Mouse (Mus musculus): ENCODE data around the gene Usp39. TPM values are rescaled to one million over a fixed set of nuclear protein-coding genes. Genes with fewer than 3 reads are reported as not detected.

Usp39 gene
- total and polyA plus RNA-seq, 2 experiments from 2014 or later: 39.0 to 52.6 TPM

DNA sequence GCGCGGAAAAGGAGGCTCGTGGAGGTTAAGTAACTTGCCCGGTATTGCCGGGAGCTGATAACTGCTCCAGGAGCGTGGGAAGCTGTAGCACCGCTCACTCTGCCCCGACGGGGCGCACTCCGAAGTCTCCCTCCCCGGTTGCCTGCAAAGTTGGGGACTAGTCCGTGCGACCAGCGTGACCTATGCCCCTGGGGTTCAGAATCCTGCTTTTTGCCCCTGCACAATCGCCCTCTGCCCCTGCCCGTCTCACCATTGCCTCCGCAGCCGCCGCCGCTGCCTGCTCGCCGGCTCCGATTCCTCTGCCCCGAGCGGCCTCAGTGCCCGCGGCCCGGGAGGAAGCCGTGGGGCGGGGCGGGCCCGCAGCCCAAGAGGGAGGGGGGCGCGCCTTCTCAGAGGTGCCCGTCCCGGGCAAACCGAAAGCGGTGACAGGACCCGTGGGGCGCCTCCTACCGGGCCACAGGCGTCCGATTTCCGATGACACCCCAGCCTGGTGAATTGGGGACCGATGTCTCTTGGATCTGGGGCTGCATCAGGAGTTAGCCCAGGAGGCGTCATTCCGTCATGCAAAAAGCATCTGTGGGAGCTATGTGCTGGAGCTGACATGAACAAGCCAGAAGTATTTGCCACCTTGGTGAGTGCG is 35.3 kb upstream of the Usp39 start, which contains the start of gene Vamp5:
Gene Vamp5, minus strand, starts transcription at position 338 of the 640 bp plus-strand sequence.
- H3K9ac ChIP-seq: peak within 1 kb of the TSS; percentile 14; the same call in 1 of the 2 replicates
- 2% methylated on average over 47 of the region's 49 CpGs for WGBS

GRCm38 (mm10) chr6:72379377-72380130 is 34.6 kb upstream of the Usp39 start:
- WGBS: 48% methylated on average over 7 of the region's 7 CpGs
- Histone ChIP-seq H3K27me3 (ENCODE audit: insufficient read depth, low read length) (no peaks in the 10 kb centered on the region), H3K36me3 (ENCODE audit: insufficient read depth) (no peaks in the 10 kb centered on the region), H3K9ac (0 out of 2 replicates have a peak overlapping the region, but pooled peaks have one; percentile 14), H3K4me1 (ENCODE audit: insufficient read depth) (no peaks in the 10 kb centered on the region), H3K9me3 (ENCODE audit: low read length) (no peaks in the 10 kb centered on the region), H3K27ac (ENCODE audit: low read depth, low read length) (no peak overlapping the region), H3K4me2 (ENCODE audit: low read depth) (peak overlapping the region; percentile 49), H3K4me3 (ENCODE audit: low read depth, low read length) (peak overlapping the region; percentile 34)
- no peak for ATAC-seq
- no peak for TF ChIP-seq CTCF (IDR thresholded peaks at IDR 0.05; ENCODE audit: low read depth)
- DNase-seq: no peak

More for the DNA sequence above, 35.3 kb upstream of the Usp39 start, which contains the start of gene Vamp5:
- no peaks in the 10 kb centered on the region for H3K4me1 ChIP-seq (ENCODE audit: insufficient read depth)
- no peaks in the 10 kb centered on the region for H3K9me3 ChIP-seq (ENCODE audit: low read length)
- H3K4me3 ChIP-seq (ENCODE audit: low read depth, low read length): peak within 1 kb of the TSS; percentile 34
- peak; percentile 61 for ATAC-seq
- TF ChIP-seq CTCF (IDR thresholded peaks at IDR 0.05; ENCODE audit: low read depth): peak; percentile 34
- peak within 1 kb of the TSS; percentile 49 for H3K4me2 ChIP-seq (ENCODE audit: low read depth)
- H3K27ac ChIP-seq (ENCODE audit: low read depth, low read length): no peak within 1 kb of the TSS
- no peak for DNase-seq
- no peaks in the 10 kb centered on the region for H3K36me3 ChIP-seq (ENCODE audit: insufficient read depth)
- H3K27me3 ChIP-seq (ENCODE audit: insufficient read depth, low read length): no peaks in the 10 kb centered on the region

DNA sequence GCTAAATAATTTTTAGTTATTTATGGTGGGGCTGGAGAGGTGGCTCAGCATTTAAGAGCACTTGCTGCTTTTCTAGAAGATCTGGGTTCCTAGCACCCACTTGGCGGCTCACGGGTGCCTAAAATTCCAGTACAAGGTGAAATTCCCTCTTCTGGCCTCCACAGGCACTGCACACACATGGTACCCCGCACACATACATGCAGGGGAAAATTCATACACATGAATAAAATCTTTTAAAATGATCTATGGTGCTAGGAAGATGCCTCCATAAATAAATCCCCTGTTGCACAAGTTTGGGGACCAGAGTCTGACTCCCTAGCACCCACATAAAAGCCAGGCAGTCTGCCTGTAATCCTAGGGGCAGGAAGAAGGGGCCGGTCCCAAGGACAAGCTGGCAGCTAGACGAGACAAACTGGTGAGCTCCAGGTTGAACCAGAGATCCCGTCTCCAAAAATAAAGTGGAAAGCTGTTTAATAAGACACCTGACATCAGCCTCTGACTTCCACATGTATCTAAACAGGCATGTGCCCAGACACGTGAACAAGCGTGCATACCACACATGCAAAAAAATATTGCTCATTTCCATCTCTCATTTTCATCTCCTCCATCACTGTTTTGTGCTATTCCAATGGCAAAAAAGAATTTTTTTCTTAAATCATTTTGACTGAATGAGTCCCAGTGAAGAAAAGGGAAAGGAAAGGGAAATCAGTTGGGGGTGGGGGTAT is 33.7 kb upstream of the Usp39 start:
- H3K27me3 ChIP-seq (ENCODE audit: insufficient read depth, low read length): no peaks in the 10 kb centered on the region
- TF ChIP-seq CTCF (IDR thresholded peaks at IDR 0.05; ENCODE audit: low read depth): no peak
- no peak overlapping the region for H3K4me2 ChIP-seq (ENCODE audit: low read depth)
- H3K27ac ChIP-seq (ENCODE audit: low read depth, low read length): no peak overlapping the region
- no peak overlapping the region for H3K4me3 ChIP-seq (ENCODE audit: low read depth, low read length)
- no peaks in the 10 kb centered on the region for H3K4me1 ChIP-seq (ENCODE audit: insufficient read depth)
- no peak for ATAC-seq
- no peaks in the 10 kb centered on the region for H3K9me3 ChIP-seq (ENCODE audit: low read length)
- no peak for DNase-seq
- 86% methylated on average over 8 of the region's 8 CpGs for WGBS
- H3K9ac ChIP-seq: no peak overlapping the region
- H3K36me3 ChIP-seq (ENCODE audit: insufficient read depth): no peaks in the 10 kb centered on the region

GRCm38 (mm10) chr6:72374820-72375563 is 30.0 kb upstream of the Usp39 start:
- Histone ChIP-seq H3K4me1 (ENCODE audit: insufficient read depth) (no peaks in the 10 kb centered on the region), H3K4me3 (ENCODE audit: low read depth, low read length) (no peak overlapping the region), H3K4me2 (ENCODE audit: low read depth) (no peak overlapping the region), H3K9me3 (ENCODE audit: low read length) (no peaks in the 10 kb centered on the region), H3K36me3 (ENCODE audit: insufficient read depth) (no peaks in the 10 kb centered on the region), H3K27me3 (ENCODE audit: insufficient read depth, low read length) (no peaks in the 10 kb centered on the region), H3K27ac (ENCODE audit: low read depth, low read length) (no peak overlapping the region), H3K9ac (no peak overlapping the region)
- WGBS: 81% methylated on average over 15 of the region's 15 CpGs
- no peak for TF ChIP-seq CTCF (IDR thresholded peaks at IDR 0.05; ENCODE audit: low read depth)
- ATAC-seq: no peak
- DNase-seq: no peak

GRCm38 (mm10) chr6:72374206-72374605 is 29.2 kb upstream of the Usp39 start:
- no peak overlapping the region for H3K4me2 ChIP-seq (ENCODE audit: low read depth)

DNA sequence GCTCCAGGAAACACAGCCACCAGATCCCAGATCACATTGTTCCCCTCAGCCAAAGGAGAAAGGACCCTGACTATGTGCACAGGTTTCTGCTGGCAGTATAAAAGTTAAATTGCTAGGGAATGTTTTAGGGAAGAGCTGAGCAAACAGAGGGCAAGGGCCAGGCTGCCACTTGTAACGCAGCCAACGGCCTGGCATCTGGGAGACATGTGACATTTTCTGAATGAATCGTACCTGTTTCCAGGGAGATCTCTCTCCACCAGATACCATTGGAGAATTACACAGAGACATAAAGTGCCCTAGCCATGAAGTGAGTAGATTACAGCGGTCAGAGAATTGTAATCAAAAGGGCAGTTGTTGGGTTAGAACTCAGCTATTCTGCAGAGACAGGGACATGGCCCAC is 28.2 kb upstream of the Usp39 start:
- Histone ChIP-seq H3K4me3 (ENCODE audit: low read depth, low read length) (no peak overlapping the region), H3K27ac (ENCODE audit: low read depth, low read length) (no peak overlapping the region), H3K9me3 (ENCODE audit: low read length) (no peaks in the 10 kb centered on the region), H3K9ac (no peak overlapping the region), H3K4me1 (ENCODE audit: insufficient read depth) (no peaks in the 10 kb centered on the region), H3K36me3 (ENCODE audit: insufficient read depth) (no peaks in the 10 kb centered on the region), H3K27me3 (ENCODE audit: insufficient read depth, low read length) (no peaks in the 10 kb centered on the region), H3K4me2 (ENCODE audit: low read depth) (no peak overlapping the region)
- no peak for ATAC-seq
- WGBS: 82% methylated on average over 4 of the region's 4 CpGs
- no peak for DNase-seq
- TF ChIP-seq CTCF (IDR thresholded peaks at IDR 0.05; ENCODE audit: low read depth): no peak

More at GRCm38 (mm10) chr6:72374206-72374605, 29.2 kb upstream of the Usp39 start:
- Histone ChIP-seq H3K9me3 (ENCODE audit: low read length) (no peaks in the 10 kb centered on the region), H3K27me3 (ENCODE audit: insufficient read depth, low read length) (no peaks in the 10 kb centered on the region), H3K4me3 (ENCODE audit: low read depth, low read length) (no peak overlapping the region), H3K9ac (no peak overlapping the region), H3K4me1 (ENCODE audit: insufficient read depth) (no peaks in the 10 kb centered on the region), H3K27ac (ENCODE audit: low read depth, low read length) (no peak overlapping the region), H3K36me3 (ENCODE audit: insufficient read depth) (no peaks in the 10 kb centered on the region)
- ATAC-seq (no peak), DNase-seq (no peak)
- no peak for TF ChIP-seq CTCF (IDR thresholded peaks at IDR 0.05; ENCODE audit: low read depth)
- WGBS: 68% methylated on average over 7 of the region's 7 CpGs

All from forebrain, postnatal 0 days (tissue).